Mouse (Mus musculus) liver, embryonic 14.5 days (tissue): Measurements from ENCODE around the gene Gm48551.
A peak's percentile ranks its signal among the peaks of the same experiment; 100 is the strongest.

ENCODE experiments used
- CTCF ChIP-seq: IDR thresholded peaks from 2 replicates; pipeline ENCODE4 v1.5.1; 2016; ENCODE audit warnings: antibody characterized with exemption, low read depth, control low read depth
- EP300 ChIP-seq: IDR thresholded peaks from 2 replicates; pipeline ENCODE4 v1.6.1; 2016; ENCODE audit warnings: antibody characterized with exemption, low read depth

GRCm38 (mm10) chr10:81350351-81351063 lies 33.8 kb upstream of the Gm48551 start, which contains the start of gene Hmg20b:
- TF ChIP-seq CTCF (peak; percentile 96), EP300 (no peak)
